Mouse (Mus musculus) MEL-GATA-1-ER (cell line): Measurements from ENCODE around the gene Gata3.

ENCODE experiments used
- DNase-seq: peaks from one replicate; pipeline ENCODE4 v3.0.0-alpha.2; 2012; ENCODE audit warnings: low read depth; ENCODE audit errors: extremely low read depth

Gata3 gene

GRCm38 (mm10) chr2:9889651-9890183 is at the start of gene Gata3:
Gene Gata3, minus strand, starts transcription at chr2:9890034.
- no peak for DNase-seq

GRCm38 (mm10) chr2:9939250-9939649 is 49.4 kb upstream of the Gata3 start:
- no peak for DNase-seq

GRCm38 (mm10) chr2:9935965-9936364 is 46.1 kb upstream of the Gata3 start:
- no peak for DNase-seq

- no peak for DNase-seq
Measured at GRCm38 (mm10) chr2:9926905-9927283, 37.1 kb upstream of the Gata3 start.

- DNase-seq = no peak
Measured at GRCm38 (mm10) chr2:9926194-9926904, 36.5 kb upstream of the Gata3 start.

- DNase-seq = no peak
Measured at GRCm38 (mm10) chr2:9918691-9919471, 29.0 kb upstream of the Gata3 start.

- DNase-seq = no peak
Measured at GRCm38 (mm10) chr2:9917602-9918001, 27.8 kb upstream of the Gata3 start.

GRCm38 (mm10) chr2:9905995-9906394 is 16.2 kb upstream of the Gata3 start:
- peak; percentile 33 for DNase-seq

- DNase-seq = peak; percentile 29
Measured at GRCm38 (mm10) chr2:9903854-9904560, 14.2 kb upstream of the Gata3 start.

- no peak for DNase-seq
Measured at GRCm38 (mm10) chr2:9897846-9898245, 8.0 kb upstream of the Gata3 start.

- DNase-seq = no peak
Measured at GRCm38 (mm10) chr2:9896097-9896770, 6.4 kb upstream of the Gata3 start.

- no peak for DNase-seq
Measured at GRCm38 (mm10) chr2:9894836-9895593, 5.2 kb upstream of the Gata3 start.

GRCm38 (mm10) chr2:9893272-9893953 is 3.6 kb upstream of the Gata3 start:
- DNase-seq = no peak

- no peak for DNase-seq
Measured at GRCm38 (mm10) chr2:9892541-9892940, 2.7 kb upstream of the Gata3 start.

- DNase-seq = no peak
Measured at GRCm38 (mm10) chr2:9890906-9891305, 1.1 kb upstream of the Gata3 start.

GRCm38 (mm10) chr2:9890251-9890650 is 417 bp upstream of the Gata3 start:
- DNase-seq = no peak

- peak; percentile 88 for DNase-seq
Measured at GRCm38 (mm10) chr2:9888913-9889650, 752 bp downstream of the Gata3 start, which contains the start of gene 9230102O04Rik. Gene 9230102O04Rik, minus strand, starts transcription at chr2:9889540.

GRCm38 (mm10) chr2:9887636-9888035 is 2.2 kb downstream of the Gata3 start:
- no peak for DNase-seq

- DNase-seq = no peak
Measured at GRCm38 (mm10) chr2:9886921-9887610, 2.8 kb downstream of the Gata3 start.
